Mouse (Mus musculus) MEL (cell line): ENCODE data around the gene Gnaq. TPM values are rescaled to one million over a fixed set of nuclear protein-coding genes. Genes with fewer than 3 reads are reported as not detected.

ENCODE experiments used
- DNase-seq: peaks from one replicate; pipeline ENCODE4 v3.0.0; 2011; ENCODE audit warnings: low read depth, low spot score
- H3K27ac ChIP-seq: 2 replicates; pipeline ENCODE4 v1.5.1; 2012; ENCODE audit warnings: low read depth, mild to moderate bottlenecking, control low read depth, low read length, moderate library complexity; ENCODE audit not compliant: control insufficient read depth
- H3K27me3 ChIP-seq, 2 experiments: fragments of 150-350 bp in 1 of 2; sonication (generic) in 1 of 2; 2 replicates each; pipeline ENCODE4 v1.6.1; 2012; ENCODE audit warnings: low read length in 2 of 2, mild to moderate bottlenecking in 2 of 2, improper control_type of control experiment in 1 of 2, moderate library complexity in 1 of 2; ENCODE audit not compliant: insufficient read depth in 2 of 2, control insufficient read depth in 1 of 2
- H3K36me3 ChIP-seq, 2 experiments: 2 replicates each; pipeline ENCODE4 v1.6.1; 2012 to 2014; ENCODE audit warnings: low read length in 2 of 2, improper control_type of control experiment in 1 of 2, inconsistent platforms in 1 of 2, mild to moderate bottlenecking in 1 of 2; ENCODE audit not compliant: insufficient read depth in 2 of 2, control insufficient read depth in 1 of 2
- H3K4me1 ChIP-seq, 2 experiments: fragments of 150-350 bp in 1 of 2; sonication (generic) in 1 of 2; 2 replicates each; pipeline ENCODE4 v1.6.1; 2012; ENCODE audit warnings: low read length in 2 of 2, improper control_type of control experiment in 1 of 2, mild to moderate bottlenecking in 1 of 2; ENCODE audit not compliant: insufficient read depth in 2 of 2, control insufficient read depth in 1 of 2
- H3K4me3 ChIP-seq, 2 experiments: fragments of 150-350 bp in 1 of 2; sonication (generic) in 1 of 2; 2 replicates each; pipeline ENCODE4 v1.5.1; 2012; ENCODE audit warnings: low read depth in 2 of 2, low read length in 2 of 2, mild to moderate bottlenecking in 2 of 2, moderate library complexity in 2 of 2, control low read depth in 1 of 2, improper control_type of control experiment in 1 of 2; ENCODE audit not compliant: control insufficient read depth in 1 of 2, insufficient read depth in 1 of 2
- H3K79me2 ChIP-seq: 2 replicates; pipeline ENCODE4 v1.6.1; 2012; ENCODE audit warnings: mild to moderate bottlenecking, low read length, moderate library complexity; ENCODE audit not compliant: control insufficient read depth, poor library complexity, insufficient read depth
- H3K9ac ChIP-seq: 2 replicates; pipeline ENCODE4 v1.6.1; 2012; ENCODE audit warnings: low read depth, mild to moderate bottlenecking, control low read depth, low read length, moderate library complexity; ENCODE audit not compliant: control insufficient read depth, poor library complexity, severe bottlenecking
- H3K9me3 ChIP-seq: fragments of 150-350 bp; sonication (generic); replicated peaks from 2 replicates; pipeline ENCODE4 v1.6.1; 2012; ENCODE audit warnings: mild to moderate bottlenecking, low read length, improper control_type of control experiment, moderate library complexity; ENCODE audit not compliant: insufficient read depth
- BHLHE40 ChIP-seq: IDR thresholded peaks from 2 replicates; pipeline ENCODE4 v1.6.1; 2012; ENCODE audit warnings: low read depth, mild to moderate bottlenecking, inconsistent platforms, low read length, improper control_type of control experiment, borderline replicate concordance
- CHD2 ChIP-seq: IDR thresholded peaks from 2 replicates; pipeline ENCODE4 v1.6.1; 2011; ENCODE audit warnings: low read length, improper control_type of control experiment
- E2F4 ChIP-seq: IDR thresholded peaks from 2 replicates; pipeline ENCODE4 v1.6.1; 2011; ENCODE audit warnings: low read depth, low read length, improper control_type of control experiment, borderline replicate concordance
- ELF1 ChIP-seq: IDR thresholded peaks from 2 replicates; pipeline ENCODE4 v1.6.1; 2014; ENCODE audit warnings: low read depth, mild to moderate bottlenecking, inconsistent platforms, low read length, improper control_type of control experiment, moderate library complexity
- GABPA ChIP-seq: IDR thresholded peaks from 2 replicates; pipeline ENCODE4 v1.6.1; 2012; ENCODE audit warnings: low read depth, mild to moderate bottlenecking, inconsistent platforms, low read length, improper control_type of control experiment, moderate library complexity
- HCFC1 ChIP-seq: IDR thresholded peaks from 2 replicates; pipeline ENCODE4 v1.6.1; 2012; ENCODE audit warnings: low read depth, mild to moderate bottlenecking, inconsistent platforms, low read length, improper control_type of control experiment, moderate library complexity
- JUND ChIP-seq: IDR thresholded peaks from 2 replicates; pipeline ENCODE4 v1.6.1; 2011; ENCODE audit warnings: low read depth, mild to moderate bottlenecking, improper control_type of control experiment, low read length
- KAT2A ChIP-seq: conservative IDR thresholded peaks from 2 replicates; pipeline ENCODE4 v1.6.1; 2012; ENCODE audit warnings: low read depth, low read length, improper control_type of control experiment, inconsistent platforms
- MAFK ChIP-seq: IDR thresholded peaks from 2 replicates; pipeline ENCODE4 v1.6.1; 2011; ENCODE audit warnings: low read depth, mild to moderate bottlenecking, low read length, improper control_type of control experiment, borderline replicate concordance
- MAZ ChIP-seq: IDR thresholded peaks from 2 replicates; pipeline ENCODE4 v1.6.1; 2012; ENCODE audit warnings: low read depth, mild to moderate bottlenecking, inconsistent platforms, low read length, improper control_type of control experiment
- MEF2A ChIP-seq: IDR thresholded peaks from 2 replicates; pipeline ENCODE4 v1.6.1; 2014; ENCODE audit warnings: low read depth, mild to moderate bottlenecking, inconsistent platforms, low read length, improper control_type of control experiment; ENCODE audit not compliant: poor library complexity, insufficient replicate concordance, severe bottlenecking; ENCODE audit errors: extremely low read depth
- MYC ChIP-seq: IDR thresholded peaks from 2 replicates; pipeline ENCODE4 v1.6.1; 2011; ENCODE audit warnings: low read depth, mild to moderate bottlenecking, low read length, improper control_type of control experiment, moderate library complexity
- POLR2AphosphoS2 ChIP-seq: IDR thresholded peaks from 2 replicates; pipeline ENCODE4 v1.6.1; 2011; ENCODE audit warnings: low read length, improper control_type of control experiment
- POLR2AphosphoS5 ChIP-seq: IDR thresholded peaks from 2 replicates; pipeline ENCODE4 v1.6.1; 2012; ENCODE audit warnings: low read depth, borderline replicate concordance, mild to moderate bottlenecking, inconsistent platforms, low read length, moderate library complexity, mixed read lengths
- RCOR1 ChIP-seq: IDR thresholded peaks from 2 replicates; pipeline ENCODE4 v1.6.1; 2012; ENCODE audit warnings: low read depth, mild to moderate bottlenecking, inconsistent platforms, low read length, improper control_type of control experiment
- SMC3 ChIP-seq: IDR thresholded peaks from 2 replicates; pipeline ENCODE4 v1.6.1; 2011; ENCODE audit warnings: low read depth, low read length, improper control_type of control experiment
- TBP ChIP-seq: IDR thresholded peaks from 2 replicates; pipeline ENCODE4 v1.8.0; 2011; ENCODE audit warnings: low read depth, low read length, improper control_type of control experiment
- UBTF ChIP-seq: IDR thresholded peaks from 2 replicates; pipeline ENCODE4 v1.6.1; 2012; ENCODE audit warnings: low read depth, mild to moderate bottlenecking, inconsistent platforms, low read length, improper control_type of control experiment, moderate library complexity, borderline replicate concordance; ENCODE audit not compliant: insufficient read depth
- USF2 ChIP-seq, 2 experiments: IDR thresholded peaks; 2 replicates each; pipeline ENCODE4 v1.6.1; 2011 to 2012; ENCODE audit warnings: improper control_type of control experiment in 2 of 2, low read length in 2 of 2, borderline replicate concordance in 1 of 2, inconsistent platforms in 1 of 2, low read depth in 1 of 2, mild to moderate bottlenecking in 1 of 2; ENCODE audit not compliant: insufficient read depth in 1 of 2
- ZC3H11A ChIP-seq: IDR thresholded peaks from 2 replicates; pipeline ENCODE4 v1.6.1; 2012; ENCODE audit warnings: low read depth, mild to moderate bottlenecking, inconsistent platforms, low read length, improper control_type of control experiment
- ZKSCAN1 ChIP-seq: IDR thresholded peaks from 2 replicates; pipeline ENCODE4 v1.6.1; 2012; ENCODE audit warnings: low read depth, mild to moderate bottlenecking, inconsistent platforms, low read length, improper control_type of control experiment, moderate library complexity
- ZNF384 ChIP-seq: IDR thresholded peaks from 2 replicates; pipeline ENCODE4 v1.6.1; 2012; ENCODE audit warnings: low read depth, mild to moderate bottlenecking, inconsistent platforms, low read length, improper control_type of control experiment
- polyA plus RNA-seq, 2 experiments: library from polyadenylated mRNA; stranded (reverse) in 1 of 2; unstranded in 1 of 2; fragments of >175 nt in 1 of 2; fragments of >200 nt in 1 of 2; gene quantifications; 2 replicates each; pipeline versions ENCODE4 v1.2.1 to v1.2.4; 2012; ENCODE audit warnings: low replicate concordance in 2 of 2, low read depth in 1 of 2; ENCODE audit not compliant: insufficient read length in 2 of 2, insufficient read depth in 1 of 2, missing spikeins in 1 of 2
- total RNA-seq: library from RNA; depleted of rRNA; stranded (reverse); fragments of 300-350 nt; gene quantifications from 2 replicates; pipeline ENCODE4 v1.2.3, GENCODE M21; 2012

Gene Gnaq
- total and polyA plus RNA-seq, 3 experiments, result not detected

DNA sequence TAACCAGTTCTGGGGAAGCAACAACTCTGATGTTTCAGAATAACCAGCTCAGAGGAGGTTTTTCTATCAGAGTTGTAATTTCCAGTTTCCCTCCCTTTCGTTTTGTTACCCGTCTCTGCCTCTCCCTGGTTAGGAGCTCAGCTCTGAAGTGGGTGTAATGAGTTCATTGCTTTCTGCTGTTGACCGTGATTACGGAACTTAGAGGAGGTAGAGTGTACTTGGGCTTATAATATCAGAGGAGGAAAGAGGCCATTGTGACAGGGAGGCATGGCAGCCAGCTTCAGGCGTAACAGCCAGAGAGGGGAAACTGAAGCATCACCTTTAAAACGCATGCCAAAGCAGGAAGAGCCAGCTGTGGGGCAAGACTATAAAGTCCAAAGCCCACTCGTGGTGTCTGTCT, 245.9 kb downstream of the Gnaq start:
- no peaks in the 10 kb centered on the region for H3K79me2 ChIP-seq
- no peaks in the 10 kb centered on the region for H3K9me3 ChIP-seq
- no peak overlapping the region for H3K27ac ChIP-seq
- H3K9ac ChIP-seq, result no peak overlapping the region
- no peaks in the 10 kb centered on the region for H3K36me3 ChIP-seq
- H3K4me3 ChIP-seq, result no peak overlapping the region
- H3K27me3 ChIP-seq, result peaks cover 0 to 2% of the 10 kb centered on the region in 2 experiments; a peak in 1 of 4 replicates
- TF ChIP-seq BHLHE40 (no peak), UBTF (no peak), MAZ (no peak), MYC (no peak), HCFC1 (no peak), POLR2AphosphoS2 (no peak), JUND (no peak), GABPA (no peak), POLR2AphosphoS5 (no peak), MAFK (no peak), MEF2A (no peak), KAT2A (no peak), E2F4 (no peak)
- no peaks in the 10 kb centered on the region for H3K4me1 ChIP-seq
- DNase-seq, result no peak

DNA sequence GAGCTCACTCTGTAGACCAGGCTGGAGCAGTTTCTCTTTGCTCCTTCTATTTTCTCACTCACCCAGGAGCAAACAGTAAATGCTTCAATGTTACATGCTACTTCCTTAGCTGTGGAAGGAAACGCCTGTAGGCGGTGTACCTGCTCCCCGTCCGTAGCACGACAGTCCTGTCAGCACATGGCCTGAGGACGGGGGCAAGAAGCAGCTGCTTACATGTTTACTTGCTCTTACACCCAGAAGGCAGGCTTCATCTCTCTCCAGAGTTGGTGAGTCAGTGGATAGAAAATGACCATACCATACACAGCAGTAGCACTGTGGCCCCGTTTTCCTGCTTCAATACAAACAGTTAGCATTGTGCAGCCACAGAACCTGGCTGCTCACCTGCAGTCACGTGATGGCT, 247.1 kb downstream of the Gnaq start:
- Histone ChIP-seq H3K4me1 (no peaks in the 10 kb centered on the region), H3K9me3 (no peaks in the 10 kb centered on the region), H3K79me2 (no peaks in the 10 kb centered on the region), H3K27ac (no peak overlapping the region), H3K27me3 (peaks cover 0 to 2% of the 10 kb centered on the region in 2 experiments; a peak in 1 of 4 replicates), H3K9ac (no peak overlapping the region), H3K36me3 (no peaks in the 10 kb centered on the region), H3K4me3 (no peak overlapping the region)
- TF ChIP-seq SMC3 (no peak), KAT2A (no peak), RCOR1 (no peak), ZC3H11A (no peak), GABPA (no peak), ELF1 (no peak), POLR2AphosphoS2 (no peak), USF2 (IDR thresholded peaks at IDR 0.05; ENCODE audit: borderline replicate concordance in 1 of 2, insufficient read depth in 1 of 2, low read depth in 1 of 2, low read length in 2 of 2) (no peak), MAFK (no peak), BHLHE40 (no peak), UBTF (no peak), JUND (no peak), POLR2AphosphoS5 (no peak), TBP (no peak), ZKSCAN1 (no peak), MEF2A (no peak), CHD2 (no peak), HCFC1 (no peak), ZNF384 (no peak)
- DNase-seq, result no peak
